Mouse (Mus musculus) lung, postnatal 0 days (tissue): Measurements from ENCODE around the gene Lef1.

Experiments used
- CTCF ChIP-seq: IDR thresholded peaks from 2 replicates; pipeline ENCODE4 v1.5.1; 2016; ENCODE audit warnings: antibody characterized with exemption, mild to moderate bottlenecking
- EP300 ChIP-seq: IDR thresholded peaks from 2 replicates; pipeline ENCODE4 v1.6.1; 2016; ENCODE audit warnings: antibody characterized with exemption, mild to moderate bottlenecking, control low read depth

DNA sequence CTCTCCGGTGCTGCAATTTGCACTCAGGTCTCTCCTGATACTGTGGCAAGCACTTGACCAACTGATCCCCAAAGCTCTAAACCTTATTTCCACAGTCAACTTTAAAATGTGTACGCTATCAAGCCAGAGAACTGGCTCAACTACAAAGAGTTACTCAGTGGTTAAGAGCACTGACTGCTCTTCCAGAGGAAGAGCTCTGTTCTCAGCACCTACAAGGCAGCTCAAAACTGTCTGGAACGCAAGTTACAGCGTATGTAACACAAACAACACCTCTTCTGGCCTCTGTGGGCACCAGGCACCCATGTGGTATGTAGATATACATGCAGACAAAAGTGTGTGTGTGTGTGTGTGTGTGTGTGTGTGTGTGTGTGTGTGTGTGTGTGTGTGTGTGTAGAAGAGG lies 57.5 kb downstream of the Lef1 start:
- no peak for TF ChIP-seq CTCF
- TF ChIP-seq EP300, result no peak
